11 mouse cellular contexts compared by ENCODE assay signal in the genomic region with DNA sequence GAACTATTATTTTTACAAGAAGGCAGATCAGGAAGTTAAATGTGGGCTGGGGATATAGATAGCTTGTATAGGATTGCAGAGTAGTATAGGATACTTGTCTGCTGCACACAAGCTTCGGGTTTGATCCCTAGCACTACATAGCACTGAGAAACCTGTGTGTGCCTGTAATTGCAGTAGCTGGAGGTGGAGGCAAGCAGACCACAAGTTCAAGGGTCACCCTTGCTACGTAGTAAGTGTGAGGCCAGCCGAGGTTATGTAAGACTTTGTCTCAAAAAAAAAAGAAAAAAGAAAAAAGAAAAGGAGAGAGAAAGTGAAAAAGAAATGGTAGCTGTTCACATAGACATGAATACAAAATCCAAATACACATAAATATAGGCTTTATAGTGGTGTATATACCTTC.
DNase-seq lines count a peak whose midpoint lies in the region; ATAC-seq and TF ChIP-seq lines count a peak whose summit lies in the region.
"Had no signal": no experiment of that assay in that cellular context is flagged by ENCODE, and none has a peak within 500 bp of the region (broad histone marks: within the 10 kb centered on the region; RNA-seq: fewer than 3 reads in every experiment).

No protein-coding gene starts in this region.

- ATAC-seq in kidney, embryonic 16.5 days (ENCODE audit: low FRiP score, low TSS enrichment): no peak
- ATAC-seq in intestine, embryonic 16.5 days: no peak
- no peak for ATAC-seq in forebrain, embryonic 15.5 days (replicated peaks)
- ATAC-seq in hindbrain, postnatal 0 days: no peak
- ATAC-seq: inflammation-experienced regulatory T-cells, adult 6 months had no signal

- 0 out of 2 replicates have a peak, but pooled peaks cover 3% of the 10 kb centered on the region for H3K9me3 ChIP-seq in kidney, embryonic 16.5 days (ENCODE audit: low read length)
- no peaks in the 10 kb centered on the region for H3K9me3 ChIP-seq in intestine, embryonic 16.5 days (ENCODE audit: control insufficient read depth, low read length)
- no peaks in the 10 kb centered on the region for H3K9me3 ChIP-seq in forebrain, embryonic 15.5 days
- no peaks in the 10 kb centered on the region for H3K9me3 ChIP-seq in hindbrain, postnatal 0 days (ENCODE audit: low read length)
- H3K9me3 ChIP-seq: embryonic facial prominence, embryonic 13.5 days; limb, embryonic 15.5 days had no signal

- no peak for TF ChIP-seq POLR2A in olfactory bulb, adult 2 months (IDR thresholded peaks at IDR 0.05; ENCODE audit: insufficient read depth, low read depth, low read length)

- H3K4me1 ChIP-seq in kidney, embryonic 16.5 days (ENCODE audit: insufficient read depth, low read length): peaks cover 30% of the 10 kb centered on the region
- peaks cover 22% of the 10 kb centered on the region for H3K4me1 ChIP-seq in intestine, embryonic 16.5 days (ENCODE audit: control insufficient read depth, insufficient read depth, low read length)
- peaks cover 13% of the 10 kb centered on the region for H3K4me1 ChIP-seq in olfactory bulb, adult 2 months (ENCODE audit: control insufficient read depth, insufficient read depth, low read length)
- no peaks in the 10 kb centered on the region for H3K4me1 ChIP-seq in forebrain, embryonic 15.5 days
- no peaks in the 10 kb centered on the region for H3K4me1 ChIP-seq in hindbrain, postnatal 0 days (ENCODE audit: insufficient read depth, low read length)

- H3K4me3 ChIP-seq in gastrocnemius, adult 2 months: no peak overlapping the region
- no peak overlapping the region for H3K4me3 ChIP-seq in kidney, embryonic 16.5 days (ENCODE audit: low read length)
- no peak overlapping the region for H3K4me3 ChIP-seq in intestine, embryonic 16.5 days (ENCODE audit: low read length)
- no peak overlapping the region for H3K4me3 ChIP-seq in olfactory bulb, adult 2 months (ENCODE audit: insufficient read depth, low read depth, low read length)
- no peak overlapping the region for H3K4me3 ChIP-seq in forebrain, embryonic 15.5 days
- H3K4me3 ChIP-seq in hindbrain, postnatal 0 days (ENCODE audit: low read length): no peak overlapping the region
- H3K4me3 ChIP-seq: embryonic facial prominence, embryonic 13.5 days; limb, embryonic 15.5 days had no signal

- no peak overlapping the region for H3K9ac ChIP-seq in kidney, embryonic 16.5 days (replicated peaks; ENCODE audit: low read length)
- no peak overlapping the region for H3K9ac ChIP-seq in intestine, embryonic 16.5 days (ENCODE audit: low read depth, low read length)
- no peak overlapping the region for H3K9ac ChIP-seq in forebrain, embryonic 15.5 days (replicated peaks)
- H3K9ac ChIP-seq in hindbrain, postnatal 0 days (replicated peaks; ENCODE audit: low read length): no peak overlapping the region
- H3K9ac ChIP-seq: embryonic facial prominence, embryonic 13.5 days; limb, embryonic 15.5 days had no signal

- no peak for DNase-seq in gastrocnemius, adult 2 months
- no peak for DNase-seq in gastrocnemius, postnatal 10 days
- peak; percentile 67 for DNase-seq in kidney, adult 9 months
- no peak for DNase-seq in hindbrain, postnatal 0 days (ENCODE audit: low spot score)

- intact Hi-C loops in gastrocnemius, adult 2 months (cut with DNase I): no loop called here

- H3K4me2 ChIP-seq in kidney, embryonic 16.5 days (replicated peaks; ENCODE audit: low read depth, low read length): no peak overlapping the region
- H3K4me2 ChIP-seq in intestine, embryonic 16.5 days (ENCODE audit: low read depth, low read length): no peak overlapping the region
- H3K4me2 ChIP-seq in forebrain, embryonic 15.5 days (replicated peaks): no peak overlapping the region
- H3K4me2 ChIP-seq in hindbrain, postnatal 0 days (ENCODE audit: low read depth, low read length): no peak overlapping the region
- H3K4me2 ChIP-seq: embryonic facial prominence, embryonic 13.5 days; limb, embryonic 15.5 days had no signal

- no peaks in the 10 kb centered on the region for H3K36me3 ChIP-seq in kidney, embryonic 16.5 days (ENCODE audit: insufficient read depth, low read length)
- H3K36me3 ChIP-seq in intestine, embryonic 16.5 days (ENCODE audit: control insufficient read depth, insufficient read depth, low read length): no peaks in the 10 kb centered on the region
- H3K36me3 ChIP-seq in forebrain, embryonic 15.5 days: no peaks in the 10 kb centered on the region
- H3K36me3 ChIP-seq in hindbrain, postnatal 0 days (ENCODE audit: insufficient read depth, low read length): no peaks in the 10 kb centered on the region
- H3K36me3 ChIP-seq: embryonic facial prominence, embryonic 13.5 days; limb, embryonic 15.5 days had no signal

- peak overlapping the region; percentile 44; the same call in 1 of the 2 replicates for H3K27ac ChIP-seq in gastrocnemius, adult 2 months
- no peak overlapping the region for H3K27ac ChIP-seq in kidney, embryonic 16.5 days (ENCODE audit: low read length)
- H3K27ac ChIP-seq in intestine, embryonic 16.5 days (ENCODE audit: low read length): peak overlapping the region; percentile 64
- H3K27ac ChIP-seq in olfactory bulb, adult 2 months (ENCODE audit: insufficient read depth, low read depth, low read length): peak overlapping the region; percentile 62; the same call in 1 of the 2 replicates
- no peak overlapping the region for H3K27ac ChIP-seq in forebrain, embryonic 15.5 days (replicated peaks)
- H3K27ac ChIP-seq in hindbrain, postnatal 0 days: no peak overlapping the region
- H3K27ac ChIP-seq: embryonic facial prominence, embryonic 13.5 days; limb, embryonic 15.5 days had no signal

- TF ChIP-seq CTCF in gastrocnemius, adult 2 months (IDR thresholded peaks at IDR 0.05): no peak
- TF ChIP-seq CTCF in olfactory bulb, adult 2 months (IDR thresholded peaks at IDR 0.05; ENCODE audit: insufficient read depth, low read depth, low read length): no peak
- TF ChIP-seq CTCF in hindbrain, postnatal 0 days (IDR thresholded peaks at IDR 0.05; ENCODE audit: low read depth): no peak

- 22% methylated on average over 3 of the region's 3 CpGs for WGBS in kidney, embryonic 16.5 days
- WGBS in intestine, embryonic 16.5 days: 22% methylated on average over 3 of the region's 3 CpGs
- 68% methylated on average over 3 of the region's 3 CpGs for WGBS in olfactory bulb, adult 2 months
- 68% methylated on average over 3 of the region's 3 CpGs for whole genome bisulfite sequencing in forebrain, embryonic 15.5 days
- WGBS in hindbrain, postnatal 0 days: 70% methylated on average over 3 of the region's 3 CpGs

- no peaks in the 10 kb centered on the region for H3K27me3 ChIP-seq in kidney, embryonic 16.5 days (ENCODE audit: insufficient read depth, low read length)
- no peaks in the 10 kb centered on the region for H3K27me3 ChIP-seq in intestine, embryonic 16.5 days (replicated peaks; ENCODE audit: control insufficient read depth, insufficient read depth, low read length)
- H3K27me3 ChIP-seq in forebrain, embryonic 15.5 days: no peaks in the 10 kb centered on the region
- H3K27me3 ChIP-seq in hindbrain, postnatal 0 days (ENCODE audit: insufficient read depth, low read length): no peaks in the 10 kb centered on the region
- H3K27me3 ChIP-seq: embryonic facial prominence, embryonic 13.5 days; limb, embryonic 15.5 days had no signal

Comparison
In these comparisons a context has a peak if more than half of its experiments do, and no peak if none do; other contexts are left out.
1. H3K27ac ChIP-seq: peak in gastrocnemius, adult 2 months (single experiment), intestine, embryonic 16.5 days (single experiment) and olfactory bulb, adult 2 months (single experiment); none in kidney, embryonic 16.5 days (single experiment), forebrain, embryonic 15.5 days (single experiment) and hindbrain, postnatal 0 days (single experiment).